Mouse (Mus musculus): ENCODE measurements at regions not wholly inside any gene's neighbourhood (a gene's known extent, or its start where the extent isn't known, plus 50 kb on each side); places are given as distances from the start of the nearest gene placed in this dataset.

- no peak for TF ChIP-seq GATA1 (IDR thresholded peaks at IDR 0.05; ENCODE audit: low read depth, low read length)
- no peak for TF ChIP-seq CTCF (IDR thresholded peaks at IDR 0.05 in 2 of 3, conservative IDR thresholded peaks at IDR 0.05 in 1 of 3; ENCODE audit: control insufficient read depth in 1 of 3, insufficient read depth in 1 of 3, low read depth in 2 of 3, low read length in 3 of 3, poor library complexity in 1 of 3, severe bottlenecking in 1 of 3)
- no peak for TF ChIP-seq MYC (IDR thresholded peaks at IDR 0.05; ENCODE audit: low read depth, low read length)
- TF ChIP-seq MYB (IDR thresholded peaks at IDR 0.05; ENCODE audit: low read depth, low read length): no peak
- no peak for TF ChIP-seq JUND (IDR thresholded peaks at IDR 0.05; ENCODE audit: low read depth, low read length)
- TF ChIP-seq RCOR1 (IDR thresholded peaks at IDR 0.05; ENCODE audit: low read depth, low read length): no peak
- no peak for TF ChIP-seq CHD2 (IDR thresholded peaks at IDR 0.05; ENCODE audit: low read length)
- no peak for TF ChIP-seq EP300 (IDR thresholded peaks at IDR 0.05; ENCODE audit: low read depth in 1 of 2, low read length in 2 of 2)
- no peak for TF ChIP-seq ETS1 (IDR thresholded peaks at IDR 0.05; ENCODE audit: low read depth, low read length)
- TF ChIP-seq USF1 (IDR thresholded peaks at IDR 0.05; ENCODE audit: low read depth, low read length): no peak
- no peak for TF ChIP-seq ZC3H11A (IDR thresholded peaks at IDR 0.05; ENCODE audit: low read depth, low read length)
- no peak for TF ChIP-seq POLR2A (IDR thresholded peaks at IDR 0.05; ENCODE audit: control insufficient read depth in 1 of 2, insufficient read depth in 1 of 2, low read depth in 1 of 2, low read length in 2 of 2, poor library complexity in 1 of 2)
Measured at GRCm38 (mm10) chr10:26152586-26152985, 73.7 kb upstream of the Tmem200a start.
